Mouse (Mus musculus) naive thymus-derived CD4-positive, alpha-beta T cell, adult 5 months (primary cell): ENCODE measurements around the gene Taar9. TPM values are rescaled to one million over a fixed set of nuclear protein-coding genes. Genes with fewer than 3 reads are reported as not detected.

ENCODE experiments used
- polyA plus RNA-seq: library from polyadenylated mRNA; unstranded; fragments of 100-300 nt; shearing (Covaris generic); gene quantifications from one replicate; pipeline ENCODE4 v1.2.1, GENCODE M21; 2017

Taar9 gene
- not detected for polyA plus RNA-seq

GRCm38 (mm10) chr10:24109434-24109833 is at the start of gene Taar9:
Taar9 (minus strand) TSS chr10:24109534.

GRCm38 (mm10) chr10:24149135-24149781 is 39.9 kb upstream of the Taar9 start, which contains the start of gene Stx7:
Stx7 (plus strand) TSS chr10:24149302.

DNA sequence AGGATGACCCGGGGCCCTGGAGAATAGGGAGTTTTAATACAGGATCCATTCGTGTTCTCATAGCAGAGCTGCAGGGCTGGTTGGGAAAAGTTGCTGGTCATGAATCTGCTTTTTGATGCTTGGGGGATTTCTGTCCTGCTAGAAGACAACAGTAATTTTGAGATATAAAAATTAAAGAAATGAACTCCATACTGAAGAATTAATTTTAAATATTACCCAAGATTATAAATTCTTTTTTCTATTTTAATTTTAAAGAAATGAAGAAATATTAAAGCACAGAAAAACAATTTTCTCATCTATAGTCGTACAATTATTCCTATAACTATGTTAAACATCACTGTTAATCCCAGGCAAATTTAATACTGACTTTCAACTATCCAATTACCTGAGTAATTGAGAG is 7.5 kb downstream of the Taar9 start, which contains the start of gene Taar8c:
Gene Taar8c (minus strand): TSS at position 101 of the 400 bp plus-strand sequence.

DNA sequence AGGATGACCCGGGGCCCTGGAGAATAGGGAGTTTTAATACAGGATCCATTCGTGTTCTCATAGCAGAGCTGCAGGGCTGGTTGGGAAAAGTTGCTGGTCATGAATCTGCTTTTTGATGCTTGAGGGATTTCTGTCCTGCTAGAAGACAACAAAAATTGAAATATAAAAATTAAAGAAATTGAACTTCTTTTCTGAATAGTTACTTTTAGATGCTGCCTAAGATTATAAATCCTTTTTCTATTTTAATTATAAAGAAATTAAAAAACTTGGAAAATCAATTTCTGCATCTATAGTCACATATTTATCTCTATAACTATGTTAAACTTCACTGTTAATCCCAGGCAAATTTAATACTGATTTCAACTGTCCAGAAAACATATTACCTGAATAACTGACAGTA is 17.1 kb downstream of the Taar9 start, which contains the start of gene Taar8b:
Gene Taar8b (minus strand): TSS at position 101 of the 400 bp plus-strand sequence.

DNA sequence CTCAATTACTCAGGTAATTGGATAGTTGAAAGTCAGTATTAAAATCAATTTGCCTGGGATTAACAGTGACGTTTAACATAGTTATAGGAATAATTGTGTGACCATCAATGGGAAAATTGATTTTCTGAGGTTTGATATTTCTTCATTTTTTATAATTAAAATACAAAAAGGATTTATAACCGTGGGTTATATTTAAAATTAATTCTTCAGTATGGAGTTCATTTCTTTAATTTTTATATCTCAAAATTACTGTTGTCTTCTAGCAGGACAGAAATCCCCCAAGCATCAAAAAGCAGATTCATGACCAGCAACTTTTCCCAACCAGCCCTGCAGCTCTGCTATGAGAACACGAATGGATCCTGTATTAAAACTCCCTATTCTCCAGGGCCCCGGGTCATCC is 33.1 kb downstream of the Taar9 start, which contains the start of gene Taar8a:
Gene Taar8a (plus strand): TSS at position 301 of the 400 bp plus-strand sequence.

Other genes starting within 250 kb of the Taar9 start
- gene Vnn1, start 214.8 kb downstream of the Taar9 start, polyA plus RNA-seq: not detected
- not detected for gene Taar1, start 189.2 kb downstream of the Taar9 start, polyA plus RNA-seq
- not detected for gene Taar2, start 171.0 kb downstream of the Taar9 start, polyA plus RNA-seq
- not detected for gene Taar3, start 160.0 kb downstream of the Taar9 start, polyA plus RNA-seq
- not detected for gene Taar4, start 149.0 kb downstream of the Taar9 start, polyA plus RNA-seq
- gene Taar5, start 138.8 kb downstream of the Taar9 start, polyA plus RNA-seq: not detected
- not detected for gene Taar6, start 123.9 kb downstream of the Taar9 start, polyA plus RNA-seq
- gene Taar7a, start 116.1 kb downstream of the Taar9 start, polyA plus RNA-seq: not detected
- not detected for gene Taar7b, start 109.6 kb downstream of the Taar9 start, polyA plus RNA-seq
- 0.44 TPM for gene Taar7d, start 82.3 kb downstream of the Taar9 start, polyA plus RNA-seq
- not detected for gene Taar7e, start 71.9 kb downstream of the Taar9 start, polyA plus RNA-seq
- gene Taar7f, start 60.0 kb downstream of the Taar9 start, polyA plus RNA-seq: not detected
- not detected for gene Taar8a, start 33.0 kb downstream of the Taar9 start, polyA plus RNA-seq
- not detected for gene Taar8b, start 17.2 kb downstream of the Taar9 start, polyA plus RNA-seq
- gene Taar8c, start 7.6 kb downstream of the Taar9 start, polyA plus RNA-seq: not detected
- 20.8 TPM for gene Stx7, start 39.8 kb upstream of the Taar9 start, polyA plus RNA-seq
- not detected for gene Moxd1, start 114.0 kb upstream of the Taar9 start, polyA plus RNA-seq